8 mouse cellular contexts compared by ENCODE assay signal in the genomic region with DNA sequence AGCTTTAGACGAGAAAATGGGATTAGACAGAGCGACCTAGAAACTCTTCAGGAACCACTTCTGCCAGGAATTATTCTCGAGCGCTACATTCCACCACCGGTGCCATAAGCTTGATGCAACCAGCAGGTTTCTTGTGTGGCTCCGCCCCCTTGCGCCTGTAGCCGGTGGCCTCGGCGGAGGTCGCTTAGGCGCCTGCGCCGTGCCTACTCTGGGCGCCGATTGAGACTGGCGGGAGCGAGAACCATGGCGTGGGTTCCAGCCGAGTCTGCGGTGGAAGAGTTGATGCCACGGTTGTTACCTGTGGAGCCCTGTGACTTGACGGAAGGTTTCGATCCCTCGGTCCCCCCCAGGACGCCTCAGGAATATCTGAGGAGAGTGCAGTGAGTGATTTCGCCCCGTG. TPM values are rescaled to one million over a fixed set of nuclear protein-coding genes. Genes with fewer than 3 reads are reported as not detected.
A peak's percentile ranks its signal among the peaks of the same experiment; 100 is the strongest.
DNase-seq lines count a peak whose midpoint lies in the region; ATAC-seq lines count a peak whose summit lies in the region.

Gene Gemin2 (plus strand): TSS at position 160 of the 400 bp plus-strand sequence.

- peaks cover 3 to 28% of the 10 kb centered on the region in 2 experiments; a peak in 3 of 4 replicates for H3K4me1 ChIP-seq in heart, embryonic 14.5 days (ENCODE audit: control insufficient read depth in 2 of 2, insufficient read depth in 2 of 2, low read length in 2 of 2)
- H3K4me1 ChIP-seq in liver, embryonic 13.5 days (replicated peaks): peaks cover 33% of the 10 kb centered on the region
- H3K4me1 ChIP-seq in stomach, embryonic 16.5 days (ENCODE audit: control insufficient read depth, insufficient read depth, low read length): peaks cover 21% of the 10 kb centered on the region

- WGBS in heart, embryonic 14.5 days: under 1% methylated on average over 28 of the region's 28 CpGs
- WGBS in liver, embryonic 13.5 days (ENCODE audit: insufficient replicate concordance): under 1% methylated on average over 28 of the region's 28 CpGs
- under 1% methylated on average over 28 of the region's 28 CpGs for WGBS in stomach, embryonic 16.5 days

- peak; percentile 84 for ATAC-seq in erythroid progenitor cell, adult 5-6 weeks (replicated peaks; ENCODE audit: low FRiP score, poor library complexity, severe bottlenecking)
- ATAC-seq in heart, embryonic 14.5 days (ENCODE audit: insufficient number of reproducible peaks, insufficient read depth, low FRiP score, low read depth): peak; percentile 75
- peak; percentile 73 for ATAC-seq in liver, embryonic 13.5 days (ENCODE audit: low read depth)
- peak; percentile 71 for ATAC-seq in stomach, embryonic 16.5 days (ENCODE audit: insufficient read depth, low FRiP score)

- H3K27me3 ChIP-seq in heart, embryonic 14.5 days (ENCODE audit: control insufficient read depth, insufficient read depth, low read length): no peaks in the 10 kb centered on the region
- H3K27me3 ChIP-seq in liver, embryonic 13.5 days: no peaks in the 10 kb centered on the region
- no peaks in the 10 kb centered on the region for H3K27me3 ChIP-seq in stomach, embryonic 16.5 days (ENCODE audit: control insufficient read depth, insufficient read depth, low read length)

- H3K9ac ChIP-seq in heart, embryonic 14.5 days (ENCODE audit: low read length): peak within 1 kb of the TSS; percentile 88
- peak within 1 kb of the TSS; percentile 84 for H3K9ac ChIP-seq in liver, embryonic 13.5 days
- H3K9ac ChIP-seq in stomach, embryonic 16.5 days (ENCODE audit: low read length): peak within 1 kb of the TSS; percentile 87

- no peaks in the 10 kb centered on the region for H3K9me3 ChIP-seq in heart, embryonic 14.5 days (ENCODE audit: control insufficient read depth, low read length)
- no peaks in the 10 kb centered on the region for H3K9me3 ChIP-seq in liver, embryonic 13.5 days (replicated peaks)
- no peaks in the 10 kb centered on the region for H3K9me3 ChIP-seq in stomach, embryonic 16.5 days (replicated peaks; ENCODE audit: control insufficient read depth, low read length)

- peak within 1 kb of the TSS; percentile 89 for H3K4me2 ChIP-seq in heart, embryonic 14.5 days (ENCODE audit: low read length)
- H3K4me2 ChIP-seq in liver, embryonic 13.5 days: peak within 1 kb of the TSS; percentile 79
- peak within 1 kb of the TSS; percentile 90 for H3K4me2 ChIP-seq in stomach, embryonic 16.5 days (ENCODE audit: low read depth, low read length)

- H3K36me3 ChIP-seq in heart, embryonic 14.5 days (ENCODE audit: control insufficient read depth, insufficient read depth, low read length): peaks cover 23% of the 10 kb centered on the region
- H3K36me3 ChIP-seq in liver, embryonic 13.5 days: peaks cover 29% of the 10 kb centered on the region
- no peaks in the 10 kb centered on the region for H3K36me3 ChIP-seq in stomach, embryonic 16.5 days (ENCODE audit: control insufficient read depth, insufficient read depth, low read length)

- peak; percentile 93 for DNase-seq in CD4-positive helper T cell, adult 2 months (ENCODE audit: low read depth, low spot score)
- DNase-seq in brain, embryonic 18.5 days (ENCODE audit: low read depth, low spot score): peak; percentile 71
- peak; percentile 96 for DNase-seq in kidney, postnatal 14 days
- peak; percentile 92 for DNase-seq in liver, embryonic 13.5 days
- peak; percentile 85 for DNase-seq in neural tube, embryonic 10.5 days (ENCODE audit: extremely low spot score, low spot score)

- peak within 1 kb of the TSS; percentile 57 to 88 for H3K4me3 ChIP-seq in heart, embryonic 14.5 days (ENCODE audit: control insufficient read depth in 1 of 2, insufficient read depth in 1 of 2, low read depth in 1 of 2, low read length in 2 of 2)
- peak within 1 kb of the TSS; percentile 75 for H3K4me3 ChIP-seq in liver, embryonic 13.5 days (replicated peaks)
- peak within 1 kb of the TSS; percentile 92 for H3K4me3 ChIP-seq in stomach, embryonic 16.5 days (replicated peaks; ENCODE audit: low read length)

- peak within 1 kb of the TSS; percentile 92 for H3K27ac ChIP-seq in heart, embryonic 14.5 days (replicated peaks in 1 of 2; ENCODE audit: control insufficient read depth in 1 of 2, insufficient read depth in 1 of 2, low read depth in 2 of 2, low read length in 2 of 2)
- peak within 1 kb of the TSS; percentile 90 for H3K27ac ChIP-seq in liver, embryonic 13.5 days
- H3K27ac ChIP-seq in stomach, embryonic 16.5 days (ENCODE audit: low read length): peak within 1 kb of the TSS; percentile 92

RNA-seq across cellular contexts. Expression of gene Gemin2, which starts in this region (rescaled TPM):
- total RNA-seq in erythroid progenitor cell, adult 5-6 weeks (2015; ENCODE audit: low replicate concordance): 12.2 and 14.4 TPM in 2 replicates
- 9.2 and 17.7 TPM in 2 replicates for total RNA-seq in erythroid progenitor cell, adult 5-6 weeks (2017; ENCODE audit: low replicate concordance)
- 18.2 and 19.8 TPM in 2 replicates for polyA plus RNA-seq in heart, embryonic 14.5 days (2014; fragmentation: Nextera tagmentation; extraction: Ambion mirVana)
- polyA plus RNA-seq in liver, embryonic 13.5 days (2015; fragmentation: Nextera tagmentation; extraction: Ambion mirVana): 25.5 and 26.0 TPM in 2 replicates
- polyA plus RNA-seq in stomach, embryonic 16.5 days (2015; fragmentation: Nextera tagmentation; extraction: Ambion mirVana): 21.3 and 25.7 TPM in 2 replicates

Comparison
In these comparisons a context has a peak if more than half of its experiments do, and no peak if none do; other contexts are left out.
1. Peak in every context shown above with its lines: DNase-seq, ATAC-seq, H3K4me3 ChIP-seq and H3K27ac ChIP-seq.